Comparison of ENCODE assay signal across 8 mouse cellular contexts in genomic region chr5:33674439-33674838, GRCm38 (mm10). TPM values are rescaled to one million over a fixed set of nuclear protein-coding genes. Genes with fewer than 3 reads are reported as not detected.
DNase-seq lines count a peak whose midpoint lies in the region; ATAC-seq lines count a peak whose summit lies in the region.

No protein-coding gene starts in this region.

- no peaks in the 10 kb centered on the region for H3K27me3 ChIP-seq in liver, embryonic 12.5 days (replicated peaks)
- no peaks in the 10 kb centered on the region for H3K27me3 ChIP-seq in midbrain, embryonic 15.5 days (replicated peaks)

- H3K4me1 ChIP-seq in liver, embryonic 12.5 days, result peaks cover 6% of the 10 kb centered on the region; the same call in 1 of the 2 replicates
- peaks cover 9% of the 10 kb centered on the region for H3K4me1 ChIP-seq in midbrain, embryonic 15.5 days

- no peak for DNase-seq in liver
- peak; percentile 68 to 81 for DNase-seq in layer of hippocampus, adult 8-10 months (ENCODE audit: low spot score in 2 of 2)
- no peak for DNase-seq in adrenal gland, adult 8-10 months
- DNase-seq in spleen, postnatal 14 days (ENCODE audit: low spot score in 2 of 2), result no peak
- DNase-seq in gastrocnemius, postnatal 36 days, result no peak

- H3K9ac ChIP-seq in liver, embryonic 12.5 days, result no peak overlapping the region
- H3K9ac ChIP-seq in midbrain, embryonic 15.5 days, result no peak overlapping the region

- no peak overlapping the region for H3K4me3 ChIP-seq in liver, embryonic 12.5 days
- H3K4me3 ChIP-seq in midbrain, embryonic 15.5 days, result no peak overlapping the region

- H3K9me3 ChIP-seq in liver, embryonic 12.5 days (replicated peaks), result no peaks in the 10 kb centered on the region
- no peaks in the 10 kb centered on the region for H3K9me3 ChIP-seq in midbrain, embryonic 15.5 days

- WGBS in liver, embryonic 12.5 days (ENCODE audit: insufficient replicate concordance), result 90% methylated on average over 3 of the region's 3 CpGs
- 56% methylated on average over 3 of the region's 3 CpGs for WGBS in midbrain, embryonic 15.5 days

- intact Hi-C loops in gastrocnemius, postnatal 36 days (cut with DNase I), result loop anchor here (2.0 kb wide), 1 partner anchor 64 kb away; no protein-coding TSS in a partner anchor

- H3K27ac ChIP-seq in liver, embryonic 12.5 days, result no peak overlapping the region
- peak overlapping the region; percentile 25; the same call in 1 of the 2 replicates for H3K27ac ChIP-seq in midbrain, embryonic 15.5 days

- H3K4me2 ChIP-seq in liver, embryonic 12.5 days, result no peak overlapping the region
- no peak overlapping the region for H3K4me2 ChIP-seq in midbrain, embryonic 15.5 days

- H3K36me3 ChIP-seq in liver, embryonic 12.5 days, result peaks cover 49% of the 10 kb centered on the region
- no peaks in the 10 kb centered on the region for H3K36me3 ChIP-seq in midbrain, embryonic 15.5 days (replicated peaks)

- ATAC-seq in liver, embryonic 12.5 days, result 0 out of 2 replicates have a peak, but pooled peaks have one; percentile 15
- ATAC-seq in erythroblast, adult 5-6 weeks (replicated peaks; ENCODE audit: low FRiP score, poor library complexity, severe bottlenecking), result 0 out of 2 replicates have a peak, but pooled peaks have one; percentile 11
- peak; percentile 58 for ATAC-seq in midbrain, embryonic 15.5 days (replicated peaks)

RNA-seq across cellular contexts. Expression of gene Tmem129, which starts 16.2 kb away (rescaled TPM):
- 26.4 and 27.3 TPM in 2 replicates for polyA plus RNA-seq in liver, embryonic 12.5 days (2016; fragmentation: Nextera tagmentation; extraction: Ambion mirVana)
- total RNA-seq in erythroblast, adult 5-6 weeks (2015; ENCODE audit: low replicate concordance), result 10.0 and 12.3 TPM in 2 replicates
- total RNA-seq in erythroblast, adult 5-6 weeks (2017; ENCODE audit: low replicate concordance), result 10.1 and 14.2 TPM in 2 replicates
- total RNA-seq in layer of hippocampus, adult 8-10 months (2022), result 10 to 100 TPM; 22.4 to 25.7 (median 25.2) TPM
- polyA plus RNA-seq in midbrain, embryonic 15.5 days (2015; fragmentation: Nextera tagmentation; extraction: Ambion mirVana), result 31.1 and 32.0 TPM in 2 replicates
- 10 to 100 TPM; 28.6 to 37.7 (median 33.2) TPM for total RNA-seq in adrenal gland, adult 8-10 months (2022)
- 1 to 10 TPM; 6.1 to 9.7 TPM for total RNA-seq in gastrocnemius, postnatal 36 days (2021)

RNA-seq across cellular contexts. Expression of gene Tacc3, which starts 16.5 kb away (rescaled TPM):
- polyA plus RNA-seq in liver, embryonic 12.5 days (2016; fragmentation: Nextera tagmentation; extraction: Ambion mirVana), result 199 and 203 TPM in 2 replicates
- total RNA-seq in erythroblast, adult 5-6 weeks (2015; ENCODE audit: low replicate concordance), result 58.2 and 84.0 TPM in 2 replicates
- 72.4 and 139 TPM in 2 replicates for total RNA-seq in erythroblast, adult 5-6 weeks (2017; ENCODE audit: low replicate concordance)
- total RNA-seq in layer of hippocampus, adult 8-10 months (2022), result 1 to 10 TPM; 4.1 to 7.2 (median 4.4) TPM
- 27.9 and 32.2 TPM in 2 replicates for polyA plus RNA-seq in midbrain, embryonic 15.5 days (2015; fragmentation: Nextera tagmentation; extraction: Ambion mirVana)
- 1 to 10 TPM; 3.5 to 9.6 (median 6.7) TPM for total RNA-seq in adrenal gland, adult 8-10 months (2022)
- total RNA-seq in gastrocnemius, postnatal 36 days (2021), result 1 to 10 TPM; 1.6 to 3.1 TPM

RNA-seq across cellular contexts. Expression of gene Slbp, which starts 22.1 kb away (rescaled TPM):
- 326 and 340 TPM in 2 replicates for polyA plus RNA-seq in liver, embryonic 12.5 days (2016; fragmentation: Nextera tagmentation; extraction: Ambion mirVana)
- total RNA-seq in erythroblast, adult 5-6 weeks (2015; ENCODE audit: low replicate concordance), result 123 and 133 TPM in 2 replicates
- total RNA-seq in erythroblast, adult 5-6 weeks (2017; ENCODE audit: low replicate concordance), result 192 and 271 TPM in 2 replicates
- 10 to 100 TPM; 18.1 to 28.3 (median 23.1) TPM for total RNA-seq in layer of hippocampus, adult 8-10 months (2022)
- polyA plus RNA-seq in midbrain, embryonic 15.5 days (2015; fragmentation: Nextera tagmentation; extraction: Ambion mirVana), result 109 and 110 TPM in 2 replicates
- 10 to 100 TPM; 34.0 to 42.1 (median 38.5) TPM for total RNA-seq in adrenal gland, adult 8-10 months (2022)
- total RNA-seq in gastrocnemius, postnatal 36 days (2021), result 1 to 10 TPM; 7.4 to 7.6 TPM

RNA-seq across cellular contexts. Expression of gene Gm9903, which starts 44.7 kb away (rescaled TPM):
- 0.11 and 0.19 TPM in 2 replicates for polyA plus RNA-seq in liver, embryonic 12.5 days (2016; fragmentation: Nextera tagmentation; extraction: Ambion mirVana)
- total RNA-seq in erythroblast, adult 5-6 weeks (2015; ENCODE audit: low replicate concordance), result not detected in 2 replicates
- not detected in 2 replicates for total RNA-seq in erythroblast, adult 5-6 weeks (2017; ENCODE audit: low replicate concordance)
- total RNA-seq in layer of hippocampus, adult 8-10 months (2022), result 1 to 10 TPM in 2 of 4 experiments, under 1 TPM in 2; 0.61 to 1.1 (median 0.89) TPM
- 0.47 and 0.77 TPM in 2 replicates for polyA plus RNA-seq in midbrain, embryonic 15.5 days (2015; fragmentation: Nextera tagmentation; extraction: Ambion mirVana)
- 1 to 10 TPM in 1 of 4 experiments, under 1 TPM in 3; 0.14 to 1.0 (median 0.62) TPM for total RNA-seq in adrenal gland, adult 8-10 months (2022)
- total RNA-seq in gastrocnemius, postnatal 36 days (2021), result under 1 TPM; 0.42 to 0.54 TPM

RNA-seq across cellular contexts. Expression of gene Fam53a, which starts 45.0 kb away (rescaled TPM):
- polyA plus RNA-seq in liver, embryonic 12.5 days (2016; fragmentation: Nextera tagmentation; extraction: Ambion mirVana), result 32.4 and 40.7 TPM in 2 replicates
- total RNA-seq in erythroblast, adult 5-6 weeks (2015; ENCODE audit: low replicate concordance), result 3.3 and 6.1 TPM in 2 replicates
- 2.5 and 3.3 TPM in 2 replicates for total RNA-seq in erythroblast, adult 5-6 weeks (2017; ENCODE audit: low replicate concordance)
- 10 to 100 TPM; 23.1 to 28.3 (median 24.0) TPM for total RNA-seq in layer of hippocampus, adult 8-10 months (2022)
- polyA plus RNA-seq in midbrain, embryonic 15.5 days (2015; fragmentation: Nextera tagmentation; extraction: Ambion mirVana), result 31.2 and 31.5 TPM in 2 replicates
- total RNA-seq in adrenal gland, adult 8-10 months (2022), result 10 to 100 TPM; 28.1 to 40.8 (median 34.8) TPM
- 10 to 100 TPM; 56.9 to 61.8 TPM for total RNA-seq in gastrocnemius, postnatal 36 days (2021)

Comparison
In these comparisons a context has a peak if more than half of its experiments do, and no peak if none do; other contexts are left out.
1. DNase-seq: peak in layer of hippocampus, adult 8-10 months (2 of 2); none in liver (single experiment), adrenal gland, adult 8-10 months (single experiment), spleen, postnatal 14 days (0 of 2) and gastrocnemius, postnatal 36 days (0 of 2).
2. RNA of gene Tacc3, which starts 16.5 kb away (total RNA-seq): 58.2 to 139 TPM in erythroblast, adult 5-6 weeks; 3.5 to 9.6 TPM in adrenal gland, adult 8-10 months, 4.1 to 7.2 TPM in layer of hippocampus, adult 8-10 months and 1.6 to 3.1 TPM in gastrocnemius, postnatal 36 days; every median in the first group is over 4 times any median in the second.
3. Peak in every context shown above with its lines, with median percentiles within 50 percentile points of each other: ATAC-seq.